Mouse (Mus musculus) kidney, postnatal 36 days (tissue): ENCODE results near the gene Rasl11b.

Experiments
- DNase-seq, 2 experiments: peaks; one replicate each; pipeline ENCODE4 v3.0.0; 2021 to 2022; ENCODE audit warnings: mixed read lengths in 2 of 2

The Rasl11b gene

DNA sequence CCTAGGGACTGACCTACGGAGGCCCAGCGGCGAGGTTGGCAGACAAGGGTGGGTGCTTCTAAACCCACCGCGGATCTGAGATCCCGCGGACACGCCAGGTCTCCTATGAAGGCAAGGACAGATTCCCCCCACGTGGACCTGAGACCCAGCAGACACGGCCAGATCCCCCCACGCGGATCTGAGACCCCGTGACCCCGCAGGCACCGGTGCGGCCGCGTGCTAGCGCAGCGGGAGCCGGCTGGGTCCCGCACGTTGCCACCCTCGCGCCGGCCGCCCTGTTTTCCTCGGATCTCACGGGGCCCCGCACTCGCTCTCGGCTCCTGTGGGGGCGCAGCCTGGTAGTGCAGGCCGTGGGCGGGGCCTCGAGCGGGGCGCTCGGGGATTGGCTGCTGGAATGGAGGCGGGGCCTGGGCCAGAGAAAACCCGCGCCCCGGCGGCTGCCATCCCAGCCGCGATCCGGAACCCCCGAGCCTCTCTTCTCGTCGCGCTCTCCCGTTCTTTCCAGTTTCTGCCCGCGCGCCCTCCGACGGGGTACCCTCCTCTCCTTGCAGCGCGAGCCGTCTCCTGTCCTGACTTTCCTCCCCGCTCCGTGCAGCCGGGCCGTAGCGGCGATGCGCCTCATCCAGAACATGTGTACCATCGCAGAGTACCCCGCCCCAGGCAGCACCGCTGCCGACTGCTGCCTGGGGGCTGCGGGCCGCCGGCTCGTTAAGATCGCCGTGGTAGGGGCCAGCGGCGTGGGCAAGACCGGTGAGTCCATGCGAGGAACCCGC lies at the start of gene Rasl11b:
Rasl11b (plus strand) TSS at position 446 of the 773 bp plus-strand sequence.
- peak; percentile 94 to 98 for DNase-seq

DNA sequence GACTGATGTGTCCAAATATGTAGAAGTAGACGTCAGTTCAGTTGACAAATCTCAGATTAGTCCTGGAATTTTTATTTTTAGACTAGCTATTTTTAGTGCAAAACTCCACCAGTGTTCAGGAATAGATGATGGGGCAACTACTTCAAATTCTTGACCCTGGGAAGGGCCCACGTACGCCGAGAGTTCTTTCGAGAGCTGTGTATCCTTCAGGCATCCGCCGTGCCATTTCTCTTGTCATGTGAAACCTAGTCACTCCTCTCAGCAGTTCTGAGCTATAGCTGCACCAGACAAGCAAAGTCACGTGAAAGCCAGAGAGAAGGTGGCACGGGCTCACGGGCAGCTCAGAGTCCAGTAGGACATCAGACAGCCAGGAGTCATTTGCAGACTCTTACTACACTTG lies 47.5 kb upstream of the Rasl11b start:
- DNase-seq = no peak

DNA sequence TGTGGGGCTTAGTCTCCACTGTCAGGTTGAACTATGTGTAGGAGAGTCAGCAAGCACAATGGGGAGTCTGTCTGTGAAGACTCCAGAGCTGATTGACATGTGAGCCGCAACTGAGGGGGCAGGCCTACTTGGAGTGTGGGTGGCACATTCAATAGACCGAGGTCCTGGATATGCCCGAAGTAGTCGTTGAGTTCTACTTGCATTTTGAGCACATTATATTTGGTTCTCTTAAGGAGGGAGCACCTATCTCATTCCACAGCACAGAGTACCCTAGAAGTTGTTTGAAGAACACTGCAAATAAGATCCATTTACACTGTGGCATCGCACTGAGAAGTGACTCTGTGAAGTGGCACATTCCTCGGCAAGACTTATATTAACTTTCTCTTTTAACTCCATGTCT lies 45.1 kb upstream of the Rasl11b start:
- no peak for DNase-seq

DNA sequence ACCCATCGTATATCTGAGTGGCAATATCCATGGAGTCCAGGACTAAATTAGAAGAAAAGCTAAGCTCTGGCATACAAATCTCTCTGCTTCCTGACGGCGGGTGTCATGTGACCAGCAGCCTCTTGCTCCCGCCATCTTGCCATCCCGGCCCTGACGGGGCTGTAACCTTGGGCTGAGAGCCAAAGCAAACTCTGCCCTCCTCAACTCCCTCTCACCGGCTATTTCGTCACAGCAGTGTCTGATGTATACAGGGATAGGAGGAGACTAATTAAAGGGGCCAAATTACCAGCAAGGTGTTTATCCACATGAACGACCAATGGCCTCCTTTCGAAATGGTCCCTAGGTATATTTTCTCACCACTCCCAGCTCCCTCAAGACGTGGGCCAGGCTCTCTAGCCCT lies 43.3 kb upstream of the Rasl11b start:
- DNase-seq = no peak

DNA sequence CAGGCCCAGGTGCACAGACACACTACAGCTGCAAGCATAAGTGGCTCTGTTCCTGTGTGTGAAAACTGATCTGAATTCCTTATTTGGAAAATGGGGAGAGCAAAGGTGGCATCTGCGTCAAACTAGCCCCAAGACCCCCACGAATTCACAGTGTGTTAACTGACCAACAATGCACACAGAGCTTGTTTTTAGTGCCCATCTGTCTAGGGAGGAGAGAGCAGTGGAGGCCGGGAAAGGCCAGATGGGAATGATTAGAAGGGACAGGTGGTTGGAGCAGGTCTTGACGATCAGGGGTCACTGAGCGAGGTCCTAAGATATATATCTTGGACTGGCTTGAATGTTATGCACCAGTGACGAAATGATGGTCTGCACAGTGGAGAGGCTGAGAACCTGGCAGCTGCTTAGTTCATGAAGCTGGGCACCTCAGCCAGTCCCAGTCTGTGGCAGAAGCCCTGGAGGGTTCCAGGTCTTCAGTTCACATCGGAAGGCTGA lies 39.2 kb upstream of the Rasl11b start:
- no peak for DNase-seq

DNA sequence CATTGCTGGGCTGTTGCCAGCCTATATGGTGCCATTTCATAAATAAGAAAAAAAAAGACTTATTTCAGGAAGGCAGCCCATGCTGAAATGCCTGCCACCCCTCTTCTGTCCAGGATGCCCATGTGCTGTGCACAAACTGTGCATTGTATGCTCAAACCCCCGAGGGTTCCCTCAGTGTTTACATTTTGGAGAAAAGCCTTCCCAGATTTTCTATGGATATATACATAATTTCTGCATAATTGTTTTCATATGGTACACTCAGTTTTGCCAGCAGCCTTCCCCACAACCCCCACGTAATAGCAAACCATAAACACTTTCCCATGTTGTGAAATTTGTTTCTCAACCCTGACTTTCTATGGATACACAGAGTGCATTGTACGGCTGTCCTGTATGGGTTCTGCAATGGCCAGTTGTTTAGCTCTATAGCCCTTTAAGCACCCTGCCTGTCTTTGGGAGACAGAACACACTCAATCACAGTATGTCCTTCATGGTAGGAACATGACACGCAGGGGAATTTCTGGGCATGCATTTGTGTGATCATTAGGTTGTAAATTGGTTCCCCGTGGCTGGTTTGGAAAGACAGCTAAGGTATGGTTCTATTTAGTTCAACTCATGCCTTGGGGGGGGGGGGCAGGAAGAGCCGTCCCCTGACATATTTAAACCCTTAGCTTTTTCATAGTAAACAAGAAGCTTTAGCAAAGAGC lies 36.0 kb upstream of the Rasl11b start:
- no peak for DNase-seq

DNA sequence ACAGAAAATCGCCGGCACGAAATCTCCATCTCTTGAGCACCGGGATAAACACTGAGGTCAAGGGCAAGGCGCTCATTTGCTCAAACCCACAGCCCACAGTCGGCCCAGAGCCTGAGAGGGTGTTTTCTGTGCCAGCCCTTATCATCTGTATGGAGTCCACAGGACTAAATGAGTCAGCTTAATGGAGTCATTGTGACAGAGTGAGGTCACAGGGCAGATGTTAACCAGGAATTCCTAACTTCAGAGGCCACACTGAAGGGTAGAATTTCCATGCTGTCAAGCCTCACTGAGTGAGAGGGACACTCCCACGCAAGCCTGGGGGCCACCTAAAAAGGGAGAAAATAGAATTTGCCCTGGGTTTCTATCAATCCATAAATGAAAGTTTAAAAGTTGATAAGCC lies 35.2 kb upstream of the Rasl11b start:
- DNase-seq = no peak

DNA sequence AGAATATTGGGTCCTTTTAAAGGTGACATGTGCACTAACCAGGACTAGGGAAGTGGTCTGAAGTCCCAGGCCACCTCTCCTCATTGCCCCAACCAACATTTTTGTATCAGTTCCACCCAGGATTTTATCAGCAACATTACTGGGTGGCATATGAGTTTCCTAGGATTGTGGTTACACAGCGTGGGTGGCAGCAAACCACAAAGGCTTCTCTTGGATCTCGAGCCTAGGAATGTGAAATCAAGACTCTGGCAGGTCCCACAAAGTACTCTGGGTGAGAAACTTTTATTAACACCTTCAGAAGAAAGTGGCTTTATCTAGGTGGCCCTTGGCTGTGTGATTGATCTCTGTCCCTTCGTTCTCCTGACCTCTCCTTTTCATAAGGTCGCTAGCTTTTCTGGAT lies 34.7 kb upstream of the Rasl11b start:
- no peak for DNase-seq

DNA sequence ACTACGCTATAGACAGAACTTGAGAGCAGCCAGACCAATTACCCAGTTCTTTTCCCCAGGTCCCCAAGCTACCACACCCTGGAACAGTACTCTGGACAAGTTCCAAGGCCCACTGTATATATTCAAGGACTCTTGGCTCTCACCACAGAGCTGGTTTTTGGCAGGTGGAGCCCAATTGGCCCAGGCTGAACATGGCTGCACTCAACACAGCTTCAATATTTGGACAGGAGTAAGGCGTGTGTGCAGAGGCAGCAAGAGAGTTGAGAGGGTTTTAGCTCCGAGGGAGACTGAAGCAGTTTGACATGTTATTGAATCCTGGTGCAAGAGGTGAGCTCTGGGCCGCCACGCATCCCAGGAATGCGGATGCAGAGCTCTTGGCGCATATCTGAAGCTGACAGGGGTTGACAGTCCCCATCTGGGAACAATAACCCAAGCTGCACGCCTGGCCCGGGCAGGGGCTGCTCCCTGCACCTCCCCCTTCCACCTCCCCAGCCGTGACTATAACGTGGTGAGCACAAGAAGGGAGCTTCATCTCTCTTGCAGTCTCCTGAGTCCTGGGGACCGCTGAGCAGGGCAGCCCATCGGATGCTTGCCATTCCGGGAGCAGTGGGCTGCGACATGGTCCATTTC lies 33.7 kb upstream of the Rasl11b start:
- DNase-seq = peak; percentile 44 to 55

DNA sequence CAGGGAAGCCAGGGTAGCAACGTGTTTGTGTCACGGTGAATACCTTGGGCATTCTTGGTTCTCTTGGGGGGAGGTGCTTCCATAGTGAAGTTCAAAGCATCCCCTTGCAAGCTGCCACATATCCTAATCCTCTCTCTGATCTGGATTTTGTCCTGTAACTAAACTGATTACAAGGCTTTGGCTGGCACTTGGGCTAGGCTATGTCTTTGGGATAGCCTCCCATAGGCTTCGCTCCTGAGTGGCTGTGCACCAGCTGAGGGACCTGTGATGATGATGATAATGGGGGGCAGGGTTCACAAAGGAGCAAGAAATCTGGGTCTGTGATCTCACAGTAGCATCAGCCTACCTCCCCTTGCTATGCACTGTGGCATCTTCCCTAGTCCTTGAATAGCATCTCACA lies 33.1 kb upstream of the Rasl11b start:
- no peak for DNase-seq

DNA sequence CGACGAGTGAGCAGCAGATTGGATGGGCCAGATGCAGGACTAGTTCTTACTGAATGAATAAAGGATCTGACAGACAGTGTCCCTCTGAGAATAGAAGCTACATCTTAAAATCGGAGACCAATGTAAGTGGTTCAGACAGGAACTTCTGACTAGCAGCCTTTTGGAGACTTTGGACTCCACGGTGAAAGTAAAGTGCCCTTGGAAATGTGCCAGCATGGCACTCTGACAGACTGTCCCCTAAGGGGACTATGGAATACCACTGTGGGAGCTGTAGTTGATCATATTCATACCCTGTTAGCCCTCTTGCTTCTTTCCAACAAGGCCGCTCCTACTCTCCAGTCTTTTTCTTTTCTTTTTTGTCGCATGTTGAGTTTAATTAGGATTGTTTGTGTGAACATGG lies 31.9 kb upstream of the Rasl11b start:
- peak; percentile 48 to 64 for DNase-seq

DNA sequence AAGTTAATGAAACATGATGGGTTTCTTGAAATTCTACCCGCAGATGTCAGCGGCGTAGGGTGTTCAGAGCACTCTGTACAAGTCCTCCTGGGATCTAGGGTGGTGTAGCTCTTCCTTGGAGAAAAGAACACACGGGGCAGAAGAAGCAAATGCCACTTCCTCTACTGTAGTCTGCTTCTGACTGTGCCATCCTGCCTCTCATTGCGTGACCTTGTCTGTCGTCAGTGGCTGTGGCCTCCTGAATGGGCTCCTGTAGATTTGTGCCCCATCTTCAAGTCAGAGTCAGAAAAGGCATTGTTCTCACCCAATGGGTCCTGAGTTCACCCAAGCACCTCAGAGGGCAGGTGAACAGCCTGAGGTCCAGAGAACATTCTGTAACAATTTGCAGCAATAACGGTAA lies 30.5 kb upstream of the Rasl11b start:
- DNase-seq = no peak

DNA sequence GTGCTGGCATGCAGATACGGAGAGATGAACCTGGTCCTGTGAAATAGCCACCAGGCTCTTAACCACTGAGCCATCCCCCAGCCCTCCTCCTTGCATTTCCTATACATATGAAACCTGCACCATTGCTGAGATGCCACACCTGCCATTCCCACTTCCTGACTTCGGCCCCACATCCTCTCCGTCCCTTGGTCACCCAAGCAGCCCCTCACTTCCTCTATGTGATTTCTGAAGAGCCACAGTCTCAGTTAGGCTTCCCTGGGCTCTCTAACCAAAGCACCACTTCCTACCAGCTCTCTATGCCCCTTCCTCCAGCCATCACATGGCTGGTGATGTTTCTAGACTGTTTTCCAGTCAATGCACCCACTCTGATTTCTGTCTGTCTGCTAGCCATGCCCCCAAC lies 28.4 kb upstream of the Rasl11b start:
- DNase-seq = no peak

DNA sequence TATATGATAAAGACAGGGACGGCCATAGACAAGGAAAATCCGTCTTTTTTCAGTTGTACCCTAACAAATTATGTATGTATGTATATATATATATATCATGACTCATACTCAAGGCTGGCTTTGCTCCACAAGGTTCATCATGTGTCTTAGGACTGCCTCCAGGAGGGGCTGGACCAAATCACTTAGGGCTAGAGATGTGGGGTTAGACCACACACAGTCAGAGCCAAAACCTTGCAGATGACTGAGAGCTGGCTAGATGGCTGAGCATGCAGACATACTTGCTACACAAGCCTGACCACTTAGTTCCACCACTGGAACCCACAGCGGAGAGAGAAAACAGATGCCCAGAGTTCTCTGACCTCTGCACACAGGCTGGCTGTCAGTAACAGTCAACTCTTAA lies 27.0 kb upstream of the Rasl11b start:
- no peak for DNase-seq

DNA sequence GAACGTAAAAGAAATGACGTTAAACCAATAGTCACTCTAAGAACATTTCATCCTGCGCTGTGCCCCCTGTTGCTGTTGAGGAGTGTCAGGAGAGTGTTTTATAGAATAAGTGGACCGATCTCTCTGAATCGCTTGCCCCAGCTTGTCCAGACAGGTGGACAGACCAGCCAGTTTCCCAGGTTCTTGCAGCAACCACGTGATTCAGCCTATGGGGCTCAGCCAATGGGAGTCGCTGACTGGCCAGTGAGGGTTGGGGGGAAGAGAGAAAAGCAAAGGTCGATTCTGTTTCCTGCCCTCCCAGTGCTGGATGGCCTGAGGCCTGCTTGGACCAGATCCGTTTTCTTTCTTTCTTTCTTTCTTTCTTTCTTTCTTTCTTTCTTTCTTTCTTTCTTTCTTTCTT lies 23.3 kb upstream of the Rasl11b start:
- peak; percentile 32 to 50 for DNase-seq

DNA sequence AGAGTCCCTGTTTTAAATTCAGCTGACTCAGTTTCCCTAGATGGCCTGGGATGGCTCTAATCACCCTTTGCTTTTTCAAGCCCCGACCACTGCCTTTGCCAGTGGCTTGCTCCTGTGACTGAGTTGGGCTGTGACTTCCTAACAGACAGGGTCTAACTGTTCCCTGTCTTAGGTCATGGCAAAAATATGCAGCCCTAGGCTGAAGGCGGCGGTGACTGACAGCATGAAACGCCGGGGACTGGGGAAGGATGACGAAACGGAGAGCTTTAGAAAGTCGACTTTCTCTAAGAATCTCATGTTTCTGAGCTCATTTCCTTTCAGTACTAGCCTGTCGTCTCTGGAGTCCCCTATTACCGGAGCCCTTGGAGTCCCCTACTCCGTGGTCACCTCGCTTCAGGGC lies 22.9 kb upstream of the Rasl11b start:
- DNase-seq = peak; percentile 20 to 24

DNA sequence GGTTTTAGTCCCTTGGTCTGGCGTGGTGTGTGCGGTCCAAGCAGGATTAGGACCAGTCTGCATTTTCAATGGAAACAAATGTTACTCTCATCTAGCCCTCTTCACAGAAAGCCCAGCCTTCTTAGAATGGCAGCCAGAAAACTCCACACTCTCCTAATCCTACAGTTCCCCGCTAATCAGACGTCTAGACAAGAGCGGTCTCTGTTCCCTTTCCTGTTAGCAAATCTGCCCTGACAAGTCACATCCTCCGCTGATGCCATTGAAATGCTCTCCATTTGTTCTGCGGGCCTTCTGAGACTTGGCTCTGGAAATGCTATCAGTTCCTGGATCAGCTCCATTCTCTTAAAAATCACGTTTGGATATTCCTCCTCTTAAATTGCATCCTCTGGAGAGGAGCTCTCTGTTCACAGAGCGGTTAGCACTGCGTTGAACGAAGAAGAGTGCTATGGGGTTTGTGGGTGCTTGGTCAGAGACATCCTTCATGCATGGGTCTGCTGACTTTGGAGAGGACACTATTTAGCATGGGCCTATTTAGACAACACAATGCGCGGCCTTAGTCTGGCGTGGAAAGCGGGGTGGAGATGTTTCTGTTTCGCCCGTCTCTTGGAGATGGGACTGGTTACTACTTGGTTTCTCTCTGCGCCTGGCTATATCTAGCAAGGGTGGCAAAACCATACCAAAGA lies 21.8 kb upstream of the Rasl11b start:
- no peak for DNase-seq

DNA sequence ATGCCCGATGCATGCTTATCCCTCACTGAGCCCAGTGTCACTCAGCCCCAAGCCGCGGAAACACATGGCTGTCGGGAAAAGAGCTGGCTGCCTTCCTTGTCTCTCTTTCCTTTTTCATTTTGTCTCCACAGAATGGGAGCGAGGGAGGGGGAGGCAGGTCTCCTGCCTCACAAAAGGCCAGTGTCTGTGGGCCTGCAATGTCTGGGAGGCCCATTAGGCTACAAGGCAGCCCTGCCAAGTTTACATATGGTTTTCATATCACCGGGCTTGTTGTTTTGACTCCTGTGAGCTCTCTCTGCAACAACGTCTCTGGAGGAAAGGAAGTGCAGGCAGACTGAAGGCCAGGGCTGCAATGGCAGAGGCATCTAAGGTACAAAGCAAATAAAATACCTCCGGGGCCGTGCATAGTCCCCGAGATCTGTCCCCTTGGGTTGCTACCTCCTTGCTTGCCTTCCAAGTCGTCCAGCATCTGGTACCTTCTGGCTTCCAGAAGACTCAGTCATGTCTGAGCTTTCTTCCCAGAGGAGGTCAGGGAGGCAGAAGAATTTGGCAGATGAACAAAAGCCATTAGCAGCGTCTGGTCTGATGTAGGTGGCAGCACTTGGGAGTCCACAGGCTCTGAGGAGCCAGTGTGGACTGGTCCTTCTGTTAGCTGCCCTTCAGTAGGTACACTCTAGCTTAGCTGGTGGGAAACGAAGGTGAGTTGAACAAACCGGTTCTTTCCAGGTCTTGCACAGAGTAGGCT lies 19.4 kb upstream of the Rasl11b start:
- DNase-seq = peak in 1 of 2 experiments; percentile 46

DNA sequence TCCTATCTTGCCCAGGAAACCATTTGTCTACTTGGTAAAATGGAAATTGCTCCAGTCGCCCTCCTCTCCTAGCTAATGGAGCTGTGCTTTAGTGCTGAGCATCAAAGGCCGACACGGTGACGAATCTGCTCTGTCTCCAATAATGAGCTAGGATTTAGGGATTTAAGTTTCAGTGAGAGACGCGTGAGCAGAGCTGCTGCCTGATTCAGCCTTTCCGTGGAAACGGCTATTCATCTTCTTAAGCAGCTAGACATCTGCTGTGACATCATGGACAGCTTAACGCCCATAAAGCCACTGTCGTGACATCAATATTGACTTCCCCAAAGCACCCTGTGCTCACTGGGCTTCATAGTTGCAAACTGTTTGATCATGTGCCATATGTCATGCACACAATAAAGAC lies 14.9 kb upstream of the Rasl11b start:
- no peak for DNase-seq

DNA sequence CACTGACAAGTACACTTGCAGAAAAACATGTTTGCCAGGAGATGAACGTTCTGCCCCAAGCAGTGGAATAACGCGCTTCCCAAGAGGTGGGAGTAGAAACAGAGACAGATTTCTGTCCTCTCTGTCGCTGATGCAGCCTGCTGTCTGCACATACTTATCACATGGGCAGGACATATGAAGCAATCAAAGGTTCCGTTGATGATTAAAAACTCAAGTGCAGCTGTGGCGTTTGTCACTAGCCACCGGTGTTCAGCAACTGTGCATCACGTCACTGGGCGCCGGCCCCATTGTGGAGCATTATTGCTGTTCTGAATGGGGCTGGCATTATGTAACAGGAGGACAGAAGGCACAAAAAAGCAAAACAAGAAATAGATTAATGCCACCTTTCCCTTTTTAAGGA lies 12.0 kb upstream of the Rasl11b start:
- DNase-seq = no peak

DNA sequence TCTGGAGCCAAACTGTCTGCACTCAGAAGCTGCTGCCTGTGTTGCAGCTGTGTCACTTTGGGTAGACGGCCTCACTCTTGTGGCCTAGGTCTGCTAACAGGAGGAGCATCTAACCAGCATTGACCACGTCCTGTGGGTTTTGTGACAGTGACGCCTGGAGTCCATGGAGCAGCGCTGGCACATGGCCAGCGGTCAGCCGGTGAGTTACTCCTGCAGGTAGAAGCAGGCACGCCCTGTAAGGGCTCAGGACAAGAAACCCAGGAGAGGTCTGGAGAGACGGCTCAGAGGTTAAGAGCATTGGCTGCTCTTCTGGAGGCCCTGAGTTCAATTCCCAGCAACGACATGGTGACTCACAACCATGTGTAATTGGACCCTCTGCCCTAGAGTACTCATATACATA lies 10.5 kb upstream of the Rasl11b start:
- DNase-seq = no peak

DNA sequence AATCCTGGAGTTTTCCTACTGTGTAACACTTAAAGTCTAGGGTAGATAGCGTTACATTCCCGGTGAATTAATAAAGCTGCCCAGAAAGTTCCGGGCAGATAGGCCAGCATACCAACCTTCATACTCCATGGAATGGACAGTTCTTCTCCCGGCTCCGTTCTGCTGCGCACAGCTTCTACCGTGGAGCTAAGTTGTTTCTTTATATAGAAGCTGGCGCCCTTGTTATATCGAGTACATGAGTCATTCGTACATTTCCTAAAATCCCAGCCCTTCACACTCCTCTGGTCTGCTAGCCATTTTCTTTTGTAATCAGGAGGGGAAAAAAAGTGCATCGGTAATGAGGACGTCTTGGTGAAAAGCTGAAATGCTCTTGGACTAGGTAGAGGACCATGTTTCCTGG lies 7.0 kb upstream of the Rasl11b start:
- no peak for DNase-seq

DNA sequence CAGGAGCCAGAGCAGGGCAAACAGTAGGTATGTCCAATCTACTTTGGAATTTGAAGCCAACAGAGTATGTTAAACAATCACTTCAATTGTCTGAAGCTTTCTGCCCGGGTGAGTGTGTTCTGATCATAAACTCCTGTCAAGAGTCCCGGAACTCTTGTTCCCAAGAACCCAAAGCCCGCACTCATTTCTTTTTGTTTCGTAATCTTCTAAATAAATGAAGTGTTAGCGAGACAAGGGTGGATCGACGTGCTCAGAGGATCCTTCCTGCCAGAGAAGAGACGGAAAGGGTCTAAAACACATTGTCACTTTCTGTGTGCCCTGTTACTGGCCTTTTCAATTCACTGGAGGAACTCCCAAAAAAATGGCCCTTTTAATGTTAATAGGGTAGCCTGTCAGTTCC lies 6.2 kb upstream of the Rasl11b start:
- no peak for DNase-seq
